Mouse (Mus musculus) midbrain, embryonic 10.5 days (tissue): ENCODE measurements at regions not wholly inside any gene's neighbourhood (a gene's known extent, or its start where the extent isn't known, plus 50 kb on each side); places are given as distances from the start of the nearest gene placed in this dataset.

Source experiments
- DNase-seq: peaks from one replicate; pipeline ENCODE4 v3.0.0-alpha.2; 2017; ENCODE audit warnings: low spot score
- H3K27ac ChIP-seq: fragments of 300-500 bp; sonication (generic); replicated peaks from 2 replicates; pipeline ENCODE4 v1.5.1; 2016; ENCODE audit warnings: mild to moderate bottlenecking
- H3K27me3 ChIP-seq: fragments of 300-500 bp; sonication (generic); 2 replicates; pipeline ENCODE4 v1.6.1; 2016; ENCODE audit warnings: low read depth, mild to moderate bottlenecking; ENCODE audit not compliant: poor library complexity, severe bottlenecking
- H3K36me3 ChIP-seq: fragments of 300-500 bp; sonication (generic); 2 replicates; pipeline ENCODE4 v1.6.1; 2016; ENCODE audit warnings: mild to moderate bottlenecking, moderate library complexity
- H3K4me1 ChIP-seq: fragments of 300-500 bp; sonication (generic); 2 replicates; pipeline ENCODE4 v1.6.1; 2016
- H3K4me3 ChIP-seq: fragments of 300-500 bp; sonication (generic); 2 replicates; pipeline ENCODE4 v1.5.1; 2016; ENCODE audit warnings: mild to moderate bottlenecking, moderate library complexity
- H3K9me3 ChIP-seq: fragments of 300-500 bp; sonication (generic); replicated peaks from 2 replicates; pipeline ENCODE4 v1.6.1; 2016; ENCODE audit warnings: mild to moderate bottlenecking
- whole genome bisulfite sequencing: fragments of 180-500 bp; shearing (Covaris S2); methylation state at CpG from one replicate; pipeline ENCODE4 v1.1.7; 2016; 5-methylcytosine and 5-hydroxymethylcytosine counted together

GRCm38 (mm10) chr16:86377991-86378390 is 476.4 kb upstream of the Adamts5 start:
- H3K27me3 ChIP-seq: no peaks in the 10 kb centered on the region
- WGBS: 28% methylated on average over 3 of the region's 3 CpGs

GRCm38 (mm10) chr16:86371652-86372051 is 470.0 kb upstream of the Adamts5 start:
- Histone ChIP-seq H3K36me3 (no peaks in the 10 kb centered on the region), H3K4me3 (no peak overlapping the region), H3K27me3 (no peaks in the 10 kb centered on the region), H3K4me1 (no peaks in the 10 kb centered on the region), H3K27ac (no peak overlapping the region), H3K9me3 (no peaks in the 10 kb centered on the region)
- WGBS: 92% methylated on average over 4 of the region's 4 CpGs
- no peak for DNase-seq

More at GRCm38 (mm10) chr16:86377991-86378390, 476.4 kb upstream of the Adamts5 start:
- H3K36me3 ChIP-seq: no peaks in the 10 kb centered on the region
- no peak overlapping the region for H3K27ac ChIP-seq
- no peak overlapping the region for H3K4me3 ChIP-seq
- no peak for DNase-seq
- H3K4me1 ChIP-seq: no peaks in the 10 kb centered on the region
- H3K9me3 ChIP-seq: no peaks in the 10 kb centered on the region

- WGBS: 94% methylated on average over 5 of the region's 5 CpGs
- H3K36me3 ChIP-seq: no peaks in the 10 kb centered on the region
- no peak overlapping the region for H3K4me3 ChIP-seq
- no peak overlapping the region for H3K27ac ChIP-seq
- H3K9me3 ChIP-seq: no peaks in the 10 kb centered on the region
- H3K27me3 ChIP-seq: no peaks in the 10 kb centered on the region
- no peak for DNase-seq
- no peaks in the 10 kb centered on the region for H3K4me1 ChIP-seq
Observed at GRCm38 (mm10) chr16:86368449-86368848, 466.8 kb upstream of the Adamts5 start.

DNA sequence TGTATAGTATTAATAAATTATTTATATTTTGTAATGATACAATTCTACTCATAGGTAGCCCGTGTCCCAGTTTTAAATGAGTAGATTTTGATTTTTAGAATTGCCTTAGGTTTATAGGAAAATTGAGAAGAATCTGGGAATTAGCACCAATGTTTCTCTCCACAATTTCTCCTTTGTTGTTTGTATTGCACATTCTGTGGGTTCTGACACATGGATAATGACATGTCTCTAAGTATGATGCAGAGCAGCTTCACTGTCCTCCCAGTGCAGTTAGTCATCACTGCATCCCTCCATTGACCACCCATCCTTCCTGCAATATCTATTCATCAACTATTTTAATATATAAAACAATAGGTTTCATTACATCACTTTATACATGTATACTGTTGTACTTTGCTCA is 464.6 kb upstream of the Adamts5 start:
- Histone ChIP-seq H3K4me1 (no peaks in the 10 kb centered on the region), H3K36me3 (no peaks in the 10 kb centered on the region), H3K27me3 (no peaks in the 10 kb centered on the region), H3K9me3 (no peaks in the 10 kb centered on the region), H3K27ac (no peak overlapping the region), H3K4me3 (no peak overlapping the region)
- 91% methylated on average over 1 of the region's 1 CpGs for WGBS
- DNase-seq: no peak

GRCm38 (mm10) chr16:86361099-86361498 is 459.5 kb upstream of the Adamts5 start:
- Histone ChIP-seq H3K36me3 (no peaks in the 10 kb centered on the region), H3K9me3 (no peaks in the 10 kb centered on the region), H3K27ac (no peak overlapping the region), H3K27me3 (no peaks in the 10 kb centered on the region), H3K4me3 (no peak overlapping the region), H3K4me1 (no peaks in the 10 kb centered on the region)
- 90% methylated on average over 5 of the region's 5 CpGs for WGBS
- no peak for DNase-seq

DNA sequence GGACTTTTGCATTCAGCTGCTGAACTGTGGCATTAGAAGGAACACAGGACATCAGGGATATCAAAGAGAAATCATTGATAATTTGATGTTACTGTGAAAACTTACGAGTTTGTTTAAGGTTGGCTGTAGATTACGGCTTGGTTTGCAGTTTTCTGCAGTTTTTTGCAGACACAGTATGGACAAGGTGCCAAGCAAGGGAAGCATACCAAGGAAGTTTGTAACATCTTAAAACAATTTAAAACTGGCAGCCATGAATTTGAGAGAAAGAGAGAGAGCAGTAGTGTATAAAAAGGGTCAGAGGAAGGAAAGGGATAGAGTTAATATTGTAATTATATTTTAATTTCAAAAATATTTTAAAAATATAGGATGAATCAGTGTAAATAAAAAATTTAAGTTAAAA is 453.4 kb upstream of the Adamts5 start:
- Histone ChIP-seq H3K36me3 (no peaks in the 10 kb centered on the region), H3K27me3 (no peaks in the 10 kb centered on the region), H3K9me3 (no peaks in the 10 kb centered on the region), H3K27ac (no peak overlapping the region), H3K4me3 (no peak overlapping the region), H3K4me1 (no peaks in the 10 kb centered on the region)
- WGBS: 87% methylated on average over 2 of the region's 2 CpGs
- DNase-seq: no peak

- Histone ChIP-seq H3K4me3 (no peak overlapping the region), H3K9me3 (no peaks in the 10 kb centered on the region), H3K27me3 (no peaks in the 10 kb centered on the region), H3K36me3 (no peaks in the 10 kb centered on the region), H3K27ac (no peak overlapping the region), H3K4me1 (no peaks in the 10 kb centered on the region)
- 90% methylated on average over 5 of the region's 5 CpGs for WGBS
- no peak for DNase-seq
Observed at GRCm38 (mm10) chr16:86347753-86348152, 446.1 kb upstream of the Adamts5 start.

GRCm38 (mm10) chr16:86346916-86347315 is 445.3 kb upstream of the Adamts5 start:
- Histone ChIP-seq H3K27me3 (no peaks in the 10 kb centered on the region), H3K9me3 (no peaks in the 10 kb centered on the region), H3K36me3 (no peaks in the 10 kb centered on the region), H3K4me3 (no peak overlapping the region), H3K27ac (no peak overlapping the region), H3K4me1 (no peaks in the 10 kb centered on the region)
- DNase-seq: no peak
- 77% methylated on average over 3 of the region's 3 CpGs for WGBS

GRCm38 (mm10) chr16:86340311-86340710 is 438.7 kb upstream of the Adamts5 start:
- 86% methylated on average over 2 of the region's 2 CpGs for WGBS
- no peaks in the 10 kb centered on the region for H3K27me3 ChIP-seq
- no peak overlapping the region for H3K4me3 ChIP-seq

GRCm38 (mm10) chr16:86325406-86325805 is 423.8 kb upstream of the Adamts5 start:
- no peak for DNase-seq
- 92% methylated on average over 2 of the region's 2 CpGs for whole genome bisulfite sequencing
- H3K27me3 ChIP-seq: no peaks in the 10 kb centered on the region

More at GRCm38 (mm10) chr16:86340311-86340710, 438.7 kb upstream of the Adamts5 start:
- Histone ChIP-seq H3K36me3 (no peaks in the 10 kb centered on the region), H3K4me1 (no peaks in the 10 kb centered on the region), H3K27ac (no peak overlapping the region), H3K9me3 (no peaks in the 10 kb centered on the region)
- no peak for DNase-seq

DNA sequence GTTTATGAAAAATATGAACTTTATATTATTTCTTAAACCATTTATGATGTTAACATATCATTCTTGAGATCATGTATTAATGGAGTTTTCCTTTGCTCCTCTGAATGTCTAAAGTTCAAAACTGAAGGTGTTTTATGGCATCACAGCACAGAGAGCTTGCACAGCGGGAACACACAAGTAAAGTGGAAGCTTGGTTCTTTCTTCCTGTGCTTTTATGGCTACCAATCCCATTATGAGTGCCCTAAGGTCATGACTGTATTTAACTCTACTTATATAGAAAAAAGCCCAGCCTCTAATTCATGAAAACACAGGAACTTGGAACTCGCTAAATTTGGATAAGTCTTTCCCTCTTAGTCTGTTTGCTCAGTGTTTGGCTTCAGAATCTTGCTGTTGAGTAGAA is 417.3 kb upstream of the Adamts5 start:
- Histone ChIP-seq H3K9me3 (no peaks in the 10 kb centered on the region), H3K27ac (no peak overlapping the region), H3K4me3 (no peak overlapping the region), H3K27me3 (no peaks in the 10 kb centered on the region), H3K36me3 (no peaks in the 10 kb centered on the region), H3K4me1 (no peaks in the 10 kb centered on the region)
- 69% methylated on average over 2 of the region's 2 CpGs for WGBS
- DNase-seq: no peak

More at GRCm38 (mm10) chr16:86325406-86325805, 423.8 kb upstream of the Adamts5 start:
- Histone ChIP-seq H3K4me1 (no peaks in the 10 kb centered on the region), H3K4me3 (no peak overlapping the region), H3K27ac (no peak overlapping the region), H3K9me3 (no peaks in the 10 kb centered on the region), H3K36me3 (no peaks in the 10 kb centered on the region)

DNA sequence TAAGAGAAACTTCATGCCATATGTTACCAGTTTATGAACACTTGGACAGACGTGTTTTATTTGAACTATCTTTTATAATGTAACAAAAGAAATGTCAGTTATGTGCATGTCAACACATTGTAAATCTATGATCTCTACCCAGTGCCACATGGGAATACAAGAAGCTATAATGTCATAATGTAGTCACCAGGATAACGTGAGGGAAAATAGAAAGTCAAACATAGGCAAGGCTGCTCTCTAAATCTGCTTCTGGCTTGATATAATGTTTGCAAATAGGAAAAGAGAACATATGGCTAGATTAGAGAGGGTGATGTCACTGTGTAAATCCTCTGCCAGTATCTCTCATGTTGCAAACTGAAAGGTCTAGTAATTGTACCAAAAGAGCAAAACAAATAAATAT is 408.1 kb upstream of the Adamts5 start:
- WGBS: 85% methylated on average over 2 of the region's 2 CpGs
- no peak for DNase-seq
- Histone ChIP-seq H3K36me3 (no peaks in the 10 kb centered on the region), H3K9me3 (no peaks in the 10 kb centered on the region), H3K27me3 (no peaks in the 10 kb centered on the region), H3K4me1 (no peaks in the 10 kb centered on the region), H3K4me3 (no peak overlapping the region), H3K27ac (no peak overlapping the region)

DNA sequence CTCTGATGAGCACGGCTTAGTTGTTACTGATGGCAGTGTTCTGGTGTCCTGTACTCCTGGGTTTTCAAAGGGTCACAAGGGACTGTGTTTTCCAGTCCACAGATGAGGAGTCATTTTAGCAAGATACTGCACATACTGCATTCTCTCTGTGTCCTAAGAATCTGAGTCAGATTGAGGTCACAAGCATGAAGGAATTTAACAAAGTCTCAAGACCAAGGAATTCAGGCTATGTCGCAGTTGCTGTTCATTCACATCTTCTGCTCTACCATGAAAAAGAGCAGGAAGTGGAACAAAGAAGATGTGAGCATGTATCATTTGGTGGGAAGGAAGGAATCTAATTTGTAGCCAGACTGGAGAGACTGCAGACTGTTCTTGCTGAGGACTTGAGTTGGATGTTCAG is 402.2 kb upstream of the Adamts5 start:
- 85% methylated on average over 2 of the region's 2 CpGs for WGBS
- DNase-seq: no peak

More for the DNA sequence above, 402.2 kb upstream of the Adamts5 start:
- no peaks in the 10 kb centered on the region for H3K9me3 ChIP-seq
- no peak overlapping the region for H3K4me3 ChIP-seq
- no peaks in the 10 kb centered on the region for H3K27me3 ChIP-seq
- H3K36me3 ChIP-seq: no peaks in the 10 kb centered on the region
- H3K4me1 ChIP-seq: no peaks in the 10 kb centered on the region
- H3K27ac ChIP-seq: no peak overlapping the region
